Mouse (Mus musculus) forebrain, embryonic 15.5 days (tissue): ENCODE results near the gene Cdt1. TPM values are rescaled to one million over a fixed set of nuclear protein-coding genes. Genes with fewer than 3 reads are reported as not detected.

Source experiments
- ATAC-seq: fragments of 200-750 bp; cut with Nextera tagmentation; replicated peaks from 2 replicates; pipeline ENCODE4 v1.8.0; 2017; ENCODE audit warnings: mild to moderate bottlenecking, moderate TSS enrichment, moderate library complexity
- H3K27ac ChIP-seq: fragments of 300-500 bp; sonication (generic); replicated peaks from 2 replicates; pipeline ENCODE4 v1.5.1; 2015; ENCODE audit warnings: mild to moderate bottlenecking, inconsistent platforms
- H3K27me3 ChIP-seq: fragments of 300-500 bp; sonication (generic); 2 replicates; pipeline ENCODE4 v1.6.1; 2015; ENCODE audit warnings: inconsistent platforms
- H3K36me3 ChIP-seq: fragments of 300-500 bp; sonication (generic); 2 replicates; pipeline ENCODE4 v1.6.1; 2015; ENCODE audit warnings: mild to moderate bottlenecking, inconsistent platforms
- H3K4me1 ChIP-seq: fragments of 300-500 bp; sonication (generic); 2 replicates; pipeline ENCODE4 v1.6.1; 2015; ENCODE audit warnings: inconsistent platforms
- H3K4me2 ChIP-seq: fragments of 300-500 bp; sonication (generic); replicated peaks from 2 replicates; pipeline ENCODE4 v1.6.1; 2015; ENCODE audit warnings: mild to moderate bottlenecking, inconsistent platforms
- H3K4me3 ChIP-seq: fragments of 300-500 bp; sonication (generic); 2 replicates; pipeline ENCODE4 v1.5.1; 2015; ENCODE audit warnings: mild to moderate bottlenecking, inconsistent platforms
- H3K9ac ChIP-seq: fragments of 300-500 bp; sonication (generic); replicated peaks from 2 replicates; pipeline ENCODE4 v1.6.1; 2015; ENCODE audit warnings: mild to moderate bottlenecking, inconsistent platforms
- H3K9me3 ChIP-seq: fragments of 300-500 bp; sonication (generic); 2 replicates; pipeline ENCODE4 v1.6.1; 2016; ENCODE audit warnings: inconsistent platforms
- WGBS: fragments of 180-500 bp; shearing (Covaris S2); methylation state at CpG from one replicate; pipeline ENCODE4 v1.1.7; 2015; ENCODE audit warnings: mixed read lengths; 5-methylcytosine and 5-hydroxymethylcytosine counted together
- polyA plus RNA-seq: library from polyadenylated mRNA; unstranded; fragments of >200 nt; fragmentation: Nextera tagmentation; extraction: Ambion mirVana; gene quantifications from 2 replicates; pipeline ENCODE4 v1.2.1, GENCODE M21; 2015

Cdt1 gene
- polyA plus RNA-seq, 1 experiment from 2014 or later = 14.6 TPM

- Histone ChIP-seq H3K36me3 (no peaks in the 10 kb centered on the region), H3K9ac (peak within 1 kb of the TSS; percentile 26), H3K9me3 (no peaks in the 10 kb centered on the region), H3K4me2 (peak within 1 kb of the TSS; percentile 67), H3K4me1 (peaks cover 23% of the 10 kb centered on the region), H3K27ac (no peak within 1 kb of the TSS), H3K4me3 (peak within 1 kb of the TSS; percentile 47), H3K27me3 (peaks cover 20% of the 10 kb centered on the region)
- peak; percentile 47; the same call in 1 of the 2 replicates for ATAC-seq
- WGBS = 11% methylated on average over 56 of the region's 56 CpGs
These were observed 16.4 kb upstream of the Cdt1 start, which contains the start of gene Piezo1 for GRCm38 (mm10) chr8:122551265-122552051. Gene Piezo1 (minus strand): TSS chr8:122551329.

DNA sequence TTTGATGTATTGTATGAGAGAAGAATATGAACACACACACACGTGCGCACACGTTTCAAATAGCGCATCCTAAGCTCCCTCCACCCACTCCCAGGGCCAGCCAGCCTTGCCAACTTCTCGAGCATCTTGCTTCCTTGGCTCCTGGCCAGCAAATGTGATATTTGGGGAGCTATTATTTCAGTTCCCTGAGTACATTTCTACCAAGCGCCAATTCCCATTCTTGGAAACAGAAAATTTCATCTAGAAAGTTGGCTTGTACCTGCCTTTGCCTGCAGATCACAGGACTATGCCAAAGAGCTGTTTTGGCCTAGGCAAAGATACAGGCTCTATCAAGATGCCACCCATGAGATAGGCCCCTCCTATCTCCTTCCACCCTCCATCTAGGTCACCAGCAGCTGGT lies 13.0 kb upstream of the Cdt1 start:
- no peak overlapping the region for H3K9ac ChIP-seq
- H3K27me3 ChIP-seq = peaks cover 20% of the 10 kb centered on the region
- no peak overlapping the region for H3K4me3 ChIP-seq
- no peak for ATAC-seq
- H3K4me2 ChIP-seq = no peak overlapping the region
- H3K9me3 ChIP-seq = no peaks in the 10 kb centered on the region
- WGBS = 67% methylated on average over 6 of the region's 6 CpGs
- peaks cover 20% of the 10 kb centered on the region for H3K4me1 ChIP-seq
- no peaks in the 10 kb centered on the region for H3K36me3 ChIP-seq
- peak overlapping the region; percentile 42; the same call in 1 of the 2 replicates for H3K27ac ChIP-seq

GRCm38 (mm10) chr8:122556030-122557009 lies 11.5 kb upstream of the Cdt1 start:
- no peak for ATAC-seq
- no peak overlapping the region for H3K27ac ChIP-seq
- 67% methylated on average over 12 of the region's 12 CpGs for WGBS

GRCm38 (mm10) chr8:122557248-122558038 lies 10.4 kb upstream of the Cdt1 start:
- H3K36me3 ChIP-seq = no peaks in the 10 kb centered on the region
- no peaks in the 10 kb centered on the region for H3K27me3 ChIP-seq
- no peaks in the 10 kb centered on the region for H3K9me3 ChIP-seq
- no peak overlapping the region for H3K4me2 ChIP-seq
- no peak overlapping the region for H3K9ac ChIP-seq
- no peak for ATAC-seq
- H3K4me3 ChIP-seq = no peak overlapping the region
- H3K27ac ChIP-seq = no peak overlapping the region
- H3K4me1 ChIP-seq = peaks cover 5% of the 10 kb centered on the region; the same call in 1 of the 2 replicates
- WGBS = 47% methylated on average over 10 of the region's 10 CpGs

More at GRCm38 (mm10) chr8:122556030-122557009, 11.5 kb upstream of the Cdt1 start:
- Histone ChIP-seq H3K9me3 (no peaks in the 10 kb centered on the region), H3K4me1 (peaks cover 8% of the 10 kb centered on the region), H3K36me3 (no peaks in the 10 kb centered on the region), H3K4me3 (no peak overlapping the region), H3K4me2 (no peak overlapping the region), H3K27me3 (peaks cover 5% of the 10 kb centered on the region), H3K9ac (no peak overlapping the region)

DNA sequence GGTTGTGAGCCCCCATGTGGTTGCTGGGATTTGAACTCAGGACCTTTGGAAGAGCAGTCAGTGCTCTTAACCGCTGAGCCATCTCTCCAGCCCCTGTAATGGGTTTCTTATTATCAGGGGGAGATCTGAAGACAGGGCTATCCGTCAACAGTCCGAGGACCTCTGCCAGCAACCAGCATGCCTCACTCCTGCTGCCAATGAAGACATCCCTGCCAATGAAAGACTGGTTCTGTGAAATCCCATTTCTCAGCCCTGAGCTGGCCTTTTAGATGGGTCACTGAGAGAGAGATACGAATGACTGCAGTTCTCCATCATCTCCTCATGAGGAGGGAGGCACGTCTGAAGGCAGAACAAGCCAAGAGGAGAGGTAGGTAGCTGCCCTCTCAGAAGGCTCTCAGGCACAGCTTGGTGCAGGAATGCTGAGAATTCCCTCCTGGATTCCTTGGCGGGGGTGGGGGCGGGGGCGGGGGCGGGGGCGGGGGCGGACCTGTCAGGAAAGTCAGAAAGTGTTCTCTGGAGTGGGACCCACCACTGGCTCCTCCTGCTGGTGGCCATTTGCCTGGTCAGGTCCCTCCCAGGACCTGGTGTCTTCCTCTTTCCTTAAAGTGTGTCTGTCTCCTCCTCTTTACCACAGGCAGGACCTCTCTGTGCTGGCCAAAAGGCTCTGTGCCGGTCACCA lies 9.0 kb upstream of the Cdt1 start:
- Histone ChIP-seq H3K36me3 (no peaks in the 10 kb centered on the region), H3K9ac (no peak overlapping the region), H3K4me3 (no peak overlapping the region), H3K4me2 (no peak overlapping the region), H3K27ac (no peak overlapping the region), H3K4me1 (peaks cover 5% of the 10 kb centered on the region; the same call in 1 of the 2 replicates), H3K9me3 (no peaks in the 10 kb centered on the region), H3K27me3 (no peaks in the 10 kb centered on the region)
- no peak for ATAC-seq
- 20% methylated on average over 12 of the region's 12 CpGs for WGBS

DNA sequence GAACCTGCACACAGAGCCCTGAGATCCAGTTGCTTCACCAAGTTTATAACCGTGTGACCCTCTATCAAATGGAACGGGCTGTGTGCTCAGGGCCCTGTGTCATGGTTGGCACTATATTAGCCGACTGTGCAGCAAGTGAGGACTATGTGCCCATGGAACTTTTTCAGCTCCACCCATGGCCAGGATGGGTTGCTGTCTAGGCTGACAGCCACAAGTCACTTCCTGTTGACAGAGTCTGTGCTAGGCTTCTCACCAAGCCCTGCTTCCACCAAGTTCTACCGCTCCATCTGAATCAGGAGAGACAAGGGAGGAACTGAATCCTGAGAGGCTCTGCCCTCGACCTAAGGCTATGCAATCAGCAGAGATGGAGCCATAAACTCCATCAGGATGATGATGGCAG lies 6.6 kb upstream of the Cdt1 start:
- H3K9me3 ChIP-seq = no peaks in the 10 kb centered on the region
- ATAC-seq = no peak
- H3K9ac ChIP-seq = no peak overlapping the region
- no peak overlapping the region for H3K27ac ChIP-seq
- no peak overlapping the region for H3K4me2 ChIP-seq
- H3K4me1 ChIP-seq = peaks cover under 1% of the 10 kb centered on the region; the same call in 1 of the 2 replicates
- H3K36me3 ChIP-seq = no peaks in the 10 kb centered on the region
- 81% methylated on average over 5 of the region's 5 CpGs for WGBS
- H3K4me3 ChIP-seq = no peak overlapping the region
- H3K27me3 ChIP-seq = no peaks in the 10 kb centered on the region

GRCm38 (mm10) chr8:122564363-122565352 lies 3.2 kb upstream of the Cdt1 start:
- no peaks in the 10 kb centered on the region for H3K9me3 ChIP-seq
- ATAC-seq = no peak
- 89% methylated on average over 25 of the region's 25 CpGs for WGBS
- H3K9ac ChIP-seq = no peak overlapping the region
- no peak overlapping the region for H3K4me3 ChIP-seq
- H3K27ac ChIP-seq = no peak overlapping the region
- no peaks in the 10 kb centered on the region for H3K27me3 ChIP-seq
- no peak overlapping the region for H3K4me2 ChIP-seq
- peaks cover 27% of the 10 kb centered on the region for H3K4me1 ChIP-seq
- no peaks in the 10 kb centered on the region for H3K36me3 ChIP-seq

- Histone ChIP-seq H3K9ac (peak overlapping the region; percentile 89), H3K4me1 (peaks cover 27% of the 10 kb centered on the region), H3K36me3 (peaks cover 4% of the 10 kb centered on the region; the same call in 1 of the 2 replicates), H3K4me2 (peak overlapping the region; percentile 85), H3K4me3 (peak overlapping the region; percentile 73), H3K27ac (peak overlapping the region; percentile 94), H3K9me3 (no peaks in the 10 kb centered on the region), H3K27me3 (no peaks in the 10 kb centered on the region)
- 19% methylated on average over 6 of the region's 6 CpGs for WGBS
- 0 out of 2 replicates have a peak, but pooled peaks have one; percentile 5 for ATAC-seq
These were observed 1.0 kb upstream of the Cdt1 start for GRCm38 (mm10) chr8:122566766-122567165.

- peak overlapping the region; percentile 73 for H3K4me3 ChIP-seq
- peaks cover 7% of the 10 kb centered on the region; the same call in 1 of the 2 replicates for H3K36me3 ChIP-seq
- H3K4me2 ChIP-seq = peak overlapping the region; percentile 85
- H3K9ac ChIP-seq = peak overlapping the region; percentile 61
- H3K27me3 ChIP-seq = no peaks in the 10 kb centered on the region
- H3K27ac ChIP-seq = peak overlapping the region; percentile 94
- ATAC-seq = peak; percentile 70
- peaks cover 28% of the 10 kb centered on the region for H3K4me1 ChIP-seq
- WGBS = under 1% methylated on average over 34 of the region's 34 CpGs
- no peaks in the 10 kb centered on the region for H3K9me3 ChIP-seq
These were observed 292 bp downstream of the Cdt1 start for GRCm38 (mm10) chr8:122568109-122568504.

DNA sequence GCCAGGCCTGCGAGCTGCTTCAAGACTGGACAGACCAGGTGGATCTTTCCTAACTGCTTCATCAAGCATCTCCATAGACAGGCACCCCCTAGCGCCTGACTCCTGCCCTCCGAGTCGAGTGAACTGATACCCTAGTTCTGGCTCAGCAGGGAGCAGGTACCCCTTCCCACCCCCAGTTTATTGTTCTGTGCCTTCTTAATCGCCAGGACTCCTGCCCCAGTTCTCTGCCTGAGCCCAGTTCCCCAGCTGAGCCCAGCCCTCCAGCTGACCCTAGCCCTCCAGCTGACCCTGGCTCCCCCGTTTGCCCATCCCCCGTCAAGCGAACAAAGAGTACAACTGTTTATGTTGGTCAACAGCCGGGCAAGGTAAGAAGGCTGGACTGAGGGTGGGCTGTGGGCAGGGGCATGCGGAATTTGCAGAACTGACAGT lies 1.1 kb downstream of the Cdt1 start:
- Histone ChIP-seq H3K4me1 (peaks cover 33% of the 10 kb centered on the region), H3K9ac (peak overlapping the region; percentile 61; the same call in 1 of the 2 replicates), H3K4me3 (peak overlapping the region; percentile 73), H3K9me3 (no peaks in the 10 kb centered on the region), H3K36me3 (peaks cover 7% of the 10 kb centered on the region; the same call in 1 of the 2 replicates), H3K27ac (no peak overlapping the region), H3K4me2 (peak overlapping the region; percentile 85), H3K27me3 (no peaks in the 10 kb centered on the region)
- ATAC-seq = no peak
- WGBS = 8% methylated on average over 10 of the region's 10 CpGs
